Mouse (Mus musculus): ENCODE results near the gene Syn2. TPM values are rescaled to one million over a fixed set of nuclear protein-coding genes. Genes with fewer than 3 reads are reported as not detected.

Gene Syn2
- total RNA-seq (2023) = not detected

DNA sequence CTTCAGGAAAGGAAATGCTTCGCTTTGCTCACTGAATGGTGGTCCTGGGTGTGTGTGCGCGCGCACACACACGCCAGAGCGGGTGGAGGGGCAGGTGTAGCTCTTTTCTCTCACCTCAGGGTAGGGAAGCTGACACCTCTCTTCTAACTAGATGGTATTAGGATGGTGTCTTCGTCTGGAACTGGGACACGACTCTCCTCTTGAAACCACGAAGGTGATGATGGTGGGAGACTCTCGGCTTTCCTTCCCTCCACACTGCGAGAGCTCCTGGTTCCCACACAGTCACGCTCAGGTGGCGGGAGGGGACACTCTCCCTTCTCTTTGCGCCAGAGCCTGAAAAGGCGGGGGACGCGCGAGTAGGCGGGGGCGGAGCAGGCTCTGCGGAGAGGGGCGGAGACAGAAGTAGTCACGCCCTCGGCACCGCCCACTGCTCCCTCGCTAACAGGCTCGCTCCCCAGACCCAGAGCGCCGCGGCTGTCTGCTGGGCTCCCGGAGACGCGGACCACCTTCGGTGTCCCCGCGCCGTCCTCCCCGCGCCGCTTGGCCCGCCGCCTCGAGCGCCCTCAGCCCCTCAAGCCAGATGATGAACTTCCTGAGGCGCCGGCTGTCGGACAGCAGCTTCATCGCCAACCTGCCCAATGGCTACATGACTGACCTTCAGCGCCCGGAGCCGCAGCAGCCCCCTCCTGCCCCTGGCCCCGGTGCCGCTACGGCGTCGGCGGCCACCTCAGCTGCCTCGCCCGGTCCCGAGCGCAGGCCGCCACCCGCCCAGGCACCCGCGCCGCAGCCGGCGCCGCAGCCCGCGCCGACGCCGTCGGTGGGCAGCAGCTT lies at the start of gene Syn2:
TSS of gene Syn2 (plus strand) at position 402 of the 831 bp plus-strand sequence.

DNA sequence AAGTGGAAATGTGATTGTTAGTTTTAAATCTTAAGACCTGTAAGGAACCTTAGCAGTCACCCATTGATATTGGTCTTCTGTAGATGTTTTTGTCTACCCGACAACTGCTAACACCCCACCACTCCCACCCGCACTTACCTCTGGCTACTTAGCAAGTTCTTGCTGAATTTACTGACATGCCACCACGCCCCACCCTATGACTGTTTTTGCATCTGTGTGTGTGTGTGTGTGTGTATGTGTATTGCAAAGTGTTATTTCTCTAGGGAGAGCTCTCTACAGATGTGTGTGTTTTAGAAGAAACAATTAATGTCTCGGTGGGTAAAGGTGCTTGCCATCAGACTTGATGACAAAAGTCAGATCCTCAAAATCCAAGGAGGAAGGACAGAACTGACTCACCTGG lies 92.3 kb downstream of the Syn2 start, which contains the start of gene Gm17482:
TSS of gene Gm17482 (plus strand) at position 301 of the 400 bp plus-strand sequence.

DNA sequence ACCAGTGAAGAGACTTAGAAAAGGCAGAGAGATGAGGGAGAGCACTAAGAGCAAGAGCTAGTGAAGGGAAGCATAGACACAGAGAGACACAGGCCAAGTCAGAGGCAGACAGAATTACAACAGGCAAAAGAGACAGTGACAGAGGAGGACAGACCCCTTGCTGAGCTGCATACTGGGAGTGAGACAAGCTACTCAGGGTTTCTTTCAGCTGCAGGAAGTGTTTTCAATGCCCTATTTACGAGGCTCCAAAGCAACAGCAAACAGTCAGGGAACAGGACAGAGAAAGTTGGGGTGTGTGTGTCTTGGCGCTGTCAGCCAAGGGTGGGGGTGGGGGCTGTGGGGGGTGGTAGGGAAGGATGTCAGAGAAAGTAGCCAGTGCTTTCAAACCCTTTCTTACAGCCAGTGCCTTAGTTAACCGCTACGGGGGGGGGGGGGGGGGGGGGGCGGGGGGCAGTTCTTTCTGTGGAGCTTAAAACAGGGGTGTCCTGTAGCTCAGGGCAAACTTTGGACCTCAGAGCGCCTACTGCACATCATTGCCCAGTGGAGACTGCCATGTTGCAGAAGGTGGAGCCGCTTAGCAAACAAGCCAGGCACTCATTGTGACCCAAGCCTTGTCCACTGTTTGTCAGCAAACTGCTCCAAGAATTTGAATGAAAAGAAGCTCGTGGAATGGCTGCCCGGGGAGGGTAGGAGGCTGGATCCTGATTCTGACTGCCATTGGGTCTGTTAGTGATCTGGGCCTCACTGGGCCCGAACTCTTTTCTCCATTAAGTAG lies 117.6 kb downstream of the Syn2 start, which contains the start of gene Timp4:
TSS of gene Timp4 (minus strand) at position 107 of the 775 bp plus-strand sequence.

Other genes starting within 250 kb of the Syn2 start
- 189 TPM for gene Vgll4, start 164.9 kb upstream of the Syn2 start, total RNA-seq (2023)
- 24.5 TPM for gene Tamm41, start 97.0 kb upstream of the Syn2 start, total RNA-seq (2023)
- gene Gm17482, start 92.4 kb downstream of the Syn2 start, total RNA-seq (2023) = not detected
- gene Timp4, start 117.3 kb downstream of the Syn2 start, total RNA-seq (2023) = not detected
- gene Pparg, start 226.0 kb downstream of the Syn2 start, total RNA-seq (2023) = 1.0 TPM

All from CD8-positive naive resting alpha-beta T cell, adult 57 days (primary cell).